Mouse (Mus musculus): ENCODE data around the gene Myo16. TPM values are rescaled to one million over a fixed set of nuclear protein-coding genes. Genes with fewer than 3 reads are reported as not detected.

Gene Myo16
- total RNA-seq (2023; ENCODE audit: inconsistent age) = not detected in 4 replicates

GRCm38 (mm10) chr8:10153611-10154438, at the start of gene Myo16:
TSS of gene Myo16 (plus strand) at chr8:10153911.

Other genes with a start within 250 kb of the Myo16 start
- gene Lig4, start 176.2 kb upstream of the Myo16 start, total RNA-seq (2023; ENCODE audit: inconsistent age) = 9.0 to 11.1 TPM (median 10.2 TPM) in 4 replicates
- gene Abhd13, start 176.2 kb upstream of the Myo16 start, total RNA-seq (2023; ENCODE audit: inconsistent age) = 15.9 to 18.4 TPM (median 16.8 TPM) in 4 replicates
- 0.63 to 2.0 TPM (median 0.70 TPM) in 4 replicates for gene Tnfsf13b, start 147.4 kb upstream of the Myo16 start, total RNA-seq (2023; ENCODE audit: inconsistent age)

Data from B cell, adult (primary cell).